Mouse (Mus musculus) right cerebral cortex, postnatal 10 days (tissue): Measurements from ENCODE around the gene Igf2bp1.

Experiments
- DNase-seq, 2 experiments: peaks; one replicate each; pipeline ENCODE4 v3.0.0; 2021; ENCODE audit warnings: low spot score in 2 of 2

The Igf2bp1 gene

GRCm38 (mm10) chr11:96007516-96008235, 1.9 kb upstream of the Igf2bp1 start:
- DNase-seq = no peak

- DNase-seq = peak in 1 of 2 experiments; percentile 32
Observed at GRCm38 (mm10) chr11:96006852-96007515, 1.2 kb upstream of the Igf2bp1 start.

- DNase-seq = peak in 1 of 2 experiments; percentile 24
Observed at GRCm38 (mm10) chr11:96006367-96006851, 669 bp upstream of the Igf2bp1 start.

GRCm38 (mm10) chr11:96004793-96005402, 842 bp downstream of the Igf2bp1 start:
- DNase-seq = no peak

- peak in 1 of 2 experiments; percentile 25 for DNase-seq
Observed at GRCm38 (mm10) chr11:96003969-96004792, 1.6 kb downstream of the Igf2bp1 start.

GRCm38 (mm10) chr11:96003100-96003900, 2.4 kb downstream of the Igf2bp1 start:
- DNase-seq = no peak

GRCm38 (mm10) chr11:95994151-95994550, 11.6 kb downstream of the Igf2bp1 start:
- DNase-seq = no peak

GRCm38 (mm10) chr11:95990886-95991708, 14.6 kb downstream of the Igf2bp1 start:
- DNase-seq = peak; percentile 36 to 62

- DNase-seq = no peak
Observed at GRCm38 (mm10) chr11:95990431-95990830, 15.3 kb downstream of the Igf2bp1 start.

- no peak for DNase-seq
Observed at GRCm38 (mm10) chr11:95989864-95990263, 15.9 kb downstream of the Igf2bp1 start.

- DNase-seq = peak; percentile 49 to 64
Observed at GRCm38 (mm10) chr11:95988533-95988932, 17.2 kb downstream of the Igf2bp1 start.

GRCm38 (mm10) chr11:95987854-95988447, 17.8 kb downstream of the Igf2bp1 start:
- no peak for DNase-seq

GRCm38 (mm10) chr11:95982475-95982874, 23.3 kb downstream of the Igf2bp1 start:
- DNase-seq = no peak

GRCm38 (mm10) chr11:95981804-95982203, 23.9 kb downstream of the Igf2bp1 start:
- no peak for DNase-seq

- DNase-seq = peak in 1 of 2 experiments; percentile 28
Observed at GRCm38 (mm10) chr11:95980762-95981418, 24.9 kb downstream of the Igf2bp1 start.

- DNase-seq = no peak
Observed at GRCm38 (mm10) chr11:95978487-95978886, 27.3 kb downstream of the Igf2bp1 start.

GRCm38 (mm10) chr11:95976290-95976689, 29.4 kb downstream of the Igf2bp1 start:
- no peak for DNase-seq

GRCm38 (mm10) chr11:95975694-95976093, 30.0 kb downstream of the Igf2bp1 start:
- DNase-seq = no peak

GRCm38 (mm10) chr11:95973187-95973586, 32.6 kb downstream of the Igf2bp1 start:
- DNase-seq = no peak
